Mouse (Mus musculus): ENCODE results near the gene Foxp2.

Foxp2 gene

DNA sequence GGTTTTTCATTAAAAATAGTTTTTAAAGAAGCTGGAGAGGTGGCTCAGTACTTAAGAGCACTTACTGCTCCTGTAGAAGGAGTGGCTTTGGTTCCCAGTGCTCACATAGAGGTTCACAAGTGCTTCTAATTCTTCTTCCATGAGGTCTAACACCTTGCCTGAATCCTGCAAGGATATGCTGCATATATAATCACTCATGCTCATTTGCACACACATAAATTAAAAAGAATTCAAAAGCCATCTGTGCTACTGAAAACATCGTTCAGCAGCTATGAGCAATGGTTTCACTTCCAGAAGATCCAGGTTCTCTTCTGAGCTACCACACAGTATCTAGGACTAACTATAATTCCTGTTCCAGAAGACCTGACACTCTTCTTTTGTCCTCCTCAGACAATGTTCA, 200.4 kb downstream of the Foxp2 start:
- peak; percentile 29 for DNase-seq (ENCODE audit: low read depth, low spot score)

DNA sequence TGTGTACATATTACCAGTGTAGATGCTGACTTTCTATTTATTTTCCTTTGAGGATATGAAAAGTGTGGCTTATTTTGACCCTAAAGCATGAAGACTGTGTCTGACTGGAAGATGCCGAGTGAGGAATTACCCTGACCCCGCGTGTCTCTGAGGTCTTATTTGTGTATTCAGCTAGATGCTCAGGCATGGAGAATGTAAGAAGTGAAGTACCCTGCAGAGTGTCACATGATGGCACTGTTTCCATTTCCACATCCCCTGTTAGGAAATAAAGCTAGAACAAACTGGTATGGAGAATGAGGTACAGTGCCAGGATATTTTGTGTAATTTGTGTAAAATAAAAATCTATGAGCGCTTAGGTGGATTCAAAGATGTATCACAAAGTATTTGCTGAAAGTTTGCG, 219.8 kb downstream of the Foxp2 start:
- DNase-seq (ENCODE audit: low read depth, low spot score) = no peak

DNA sequence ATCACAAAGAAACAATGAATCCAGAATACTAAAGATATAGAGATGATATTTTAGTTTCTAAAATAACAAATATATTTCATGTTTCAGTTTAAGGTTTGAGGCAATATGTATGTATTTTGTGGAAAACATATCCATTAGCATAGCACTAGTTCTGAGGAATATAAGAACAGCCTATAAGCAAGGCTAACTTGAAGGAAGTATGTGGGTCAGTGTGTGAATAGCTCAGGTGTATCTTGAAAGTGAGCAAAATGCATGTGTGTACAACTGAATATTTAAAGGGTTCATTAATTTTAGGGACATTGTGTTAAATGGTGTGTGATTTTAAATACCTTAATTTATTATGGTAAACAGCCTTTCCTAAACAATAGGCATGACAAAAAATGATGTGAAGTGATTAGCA, 220.2 kb downstream of the Foxp2 start:
- no peak for DNase-seq (ENCODE audit: low read depth, low spot score)

DNA sequence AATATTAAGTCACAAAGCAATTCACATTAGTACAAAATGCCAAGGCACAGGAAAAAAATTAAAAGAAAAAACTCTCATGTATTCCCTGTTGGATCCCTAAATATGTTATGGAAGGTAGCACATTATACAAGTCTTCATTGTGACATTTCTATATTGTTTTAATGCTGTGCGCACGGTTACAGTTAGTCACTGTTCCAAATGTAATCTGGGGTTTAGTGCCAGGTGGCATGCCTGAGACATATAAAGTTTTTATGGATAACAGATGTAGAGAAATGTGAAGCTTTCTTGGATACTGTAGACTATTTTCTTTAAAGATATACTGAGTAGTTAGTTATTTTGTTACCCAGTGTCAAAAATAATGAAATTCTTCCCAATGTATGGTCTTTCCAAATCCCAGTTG, 229.0 kb downstream of the Foxp2 start:
- no peak for DNase-seq (ENCODE audit: low read depth, low spot score)

DNA sequence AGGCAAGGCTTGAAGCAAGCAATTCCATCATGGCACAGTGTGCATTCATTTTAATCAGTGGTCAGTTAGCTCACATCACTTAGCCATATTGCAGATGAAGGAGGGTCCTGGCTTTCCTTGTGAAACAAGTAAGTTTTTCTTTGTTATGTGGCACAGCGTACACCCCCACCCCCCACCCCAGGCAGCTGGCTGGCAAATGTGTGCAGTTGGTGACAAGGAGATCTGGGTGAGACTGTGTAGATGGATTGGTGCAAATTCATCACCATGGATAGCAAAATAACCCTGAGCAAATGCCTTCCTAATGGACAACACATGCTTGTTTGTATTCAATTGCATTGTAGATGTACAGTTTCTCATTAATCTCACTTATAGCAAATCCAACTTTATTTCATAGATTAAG, 240.9 kb downstream of the Foxp2 start:
- DNase-seq (ENCODE audit: low read depth, low spot score) = no peak

DNA sequence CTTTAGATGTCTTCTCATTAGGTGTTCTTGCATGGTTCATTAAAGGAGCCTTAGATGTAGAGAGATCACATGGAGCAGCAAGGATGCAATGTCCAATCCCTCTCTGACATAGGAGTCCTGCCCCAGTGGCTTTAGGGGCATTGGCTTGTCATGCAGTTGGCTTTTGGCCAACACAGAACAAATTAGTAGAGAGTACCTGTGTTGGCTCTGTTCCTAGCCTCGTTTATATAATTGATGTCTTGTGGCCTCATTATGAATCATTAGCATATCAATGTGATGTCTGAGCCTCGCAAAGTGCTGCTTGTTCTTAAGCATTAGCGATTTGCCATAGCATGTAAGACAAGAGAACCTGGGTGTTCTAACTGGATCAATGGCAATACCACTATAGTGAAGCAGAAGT, 250.5 kb downstream of the Foxp2 start:
- no peak for DNase-seq (ENCODE audit: low read depth, low spot score)

DNA sequence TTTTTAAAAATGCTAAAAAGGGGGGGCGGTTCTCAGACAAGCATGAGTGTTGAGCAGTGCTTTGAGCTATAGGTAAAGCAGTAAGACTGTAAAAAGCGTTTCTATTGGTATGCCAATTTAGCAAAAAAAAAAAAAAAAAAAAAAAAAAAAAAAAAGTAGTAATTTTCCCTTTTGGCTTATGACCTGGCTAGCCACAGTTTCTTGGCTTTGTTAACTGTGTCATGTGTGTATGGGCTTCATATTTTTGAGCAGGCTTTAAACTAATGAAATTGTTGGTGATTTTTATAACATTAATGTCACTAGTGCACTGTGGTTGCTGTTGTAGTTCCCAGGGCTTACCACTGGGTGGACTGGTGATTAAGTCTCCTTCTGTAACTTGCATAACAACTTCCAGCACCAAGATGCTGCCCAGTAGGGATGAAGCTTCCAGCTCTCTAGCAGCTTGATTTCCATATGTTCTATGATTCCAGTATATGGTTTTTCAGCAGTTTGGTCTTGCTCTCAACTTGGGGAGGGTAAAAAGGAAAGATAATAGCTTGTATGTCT, 262.4 kb downstream of the Foxp2 start:
- no peak for DNase-seq (ENCODE audit: low read depth, low spot score)

DNA sequence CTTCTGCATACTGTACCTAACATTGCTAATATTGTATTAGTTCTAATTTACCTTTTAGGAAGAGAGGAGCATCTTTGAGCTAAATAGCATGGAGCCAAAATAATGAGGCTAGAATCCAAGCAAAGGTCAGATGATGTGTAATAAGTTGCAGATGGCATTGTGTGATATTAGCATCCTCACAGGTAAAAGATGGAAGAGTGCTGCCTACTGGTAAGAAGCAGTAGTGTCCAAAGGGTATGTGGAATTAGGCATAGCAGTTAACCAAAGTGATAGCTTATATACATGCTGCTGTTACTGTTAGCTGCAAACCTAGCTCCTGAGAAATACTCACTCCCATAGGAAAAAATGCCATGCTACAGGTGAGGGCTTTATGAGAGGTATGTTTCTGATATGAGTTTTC, 275.6 kb downstream of the Foxp2 start:
- no peak for DNase-seq (ENCODE audit: low read depth, low spot score)

DNA sequence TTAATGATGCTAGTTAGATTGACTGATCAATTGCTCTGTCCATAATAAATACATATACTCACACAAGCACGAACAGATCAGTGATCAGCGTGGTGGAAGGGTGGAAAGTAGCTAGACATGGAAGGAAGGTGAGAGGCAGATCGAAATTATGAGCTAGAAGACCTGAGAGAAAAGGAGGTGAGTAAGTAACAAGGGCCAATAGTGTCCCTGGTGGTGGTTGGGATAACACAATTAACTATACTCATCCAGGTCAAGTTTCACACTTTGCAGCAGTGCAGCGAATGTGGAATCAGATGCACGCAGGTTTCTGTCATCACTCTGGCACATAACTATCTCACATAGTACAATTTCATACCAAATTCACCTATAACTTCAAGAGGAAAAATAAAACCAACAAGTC, 291.7 kb downstream of the Foxp2 start:
- DNase-seq (ENCODE audit: low read depth, low spot score) = no peak

DNA sequence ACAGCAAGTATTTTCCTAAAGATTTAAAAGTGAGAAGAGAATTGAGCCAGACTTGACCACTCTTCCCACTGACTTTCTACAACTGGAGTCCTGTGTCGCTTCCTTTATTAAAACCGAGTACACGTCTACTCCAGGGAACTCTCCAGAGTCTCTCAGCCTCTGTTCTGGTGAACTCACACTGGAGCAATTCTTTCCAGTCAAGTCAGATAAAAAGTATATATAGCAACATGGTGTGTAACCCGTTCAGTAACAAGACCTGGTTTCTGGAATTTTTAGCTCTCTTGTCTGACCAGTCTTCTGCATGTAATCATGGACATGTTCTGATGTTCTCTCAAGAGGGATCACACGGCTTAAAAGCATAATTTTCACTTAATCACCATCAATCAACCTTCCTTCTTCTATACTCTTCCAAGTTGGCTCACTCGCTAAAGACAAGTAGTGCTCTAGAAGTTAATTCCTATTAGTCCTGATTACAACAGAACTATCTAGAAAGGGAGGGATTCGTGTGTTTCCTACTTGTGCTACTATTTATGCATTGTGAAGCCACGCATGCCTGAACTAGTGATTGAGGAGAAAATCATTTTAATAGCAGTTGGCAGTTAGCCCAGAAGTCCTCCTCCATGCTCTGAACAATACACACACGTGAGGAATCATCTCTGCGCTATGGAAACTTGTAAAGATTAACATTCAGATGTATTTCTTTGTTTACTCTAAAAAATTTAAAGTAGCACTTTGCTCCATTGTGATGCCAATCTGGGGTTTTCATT, 341.2 kb downstream of the Foxp2 start:
- DNase-seq (ENCODE audit: low read depth, low spot score) = no peak

DNA sequence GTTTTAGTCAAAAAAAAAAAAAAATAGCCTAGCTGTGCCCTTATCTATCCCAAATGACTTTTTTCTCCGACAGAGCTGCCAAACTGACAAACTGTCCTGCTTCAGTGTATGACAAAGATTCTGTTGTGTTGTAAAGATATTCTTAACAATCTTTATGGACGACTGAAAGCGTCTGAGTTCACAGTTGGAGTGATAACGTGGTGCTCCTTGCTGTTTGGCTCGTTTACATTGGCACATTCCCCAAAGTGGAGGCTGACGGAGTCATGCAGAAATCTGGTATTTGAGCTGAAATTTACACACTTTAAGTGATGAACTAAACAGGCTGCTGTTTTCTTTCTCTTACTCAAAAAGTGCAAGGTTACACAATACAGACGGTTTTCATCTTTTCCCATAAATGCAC, 356.2 kb downstream of the Foxp2 start:
- DNase-seq (ENCODE audit: low read depth, low spot score) = peak; percentile 6

DNA sequence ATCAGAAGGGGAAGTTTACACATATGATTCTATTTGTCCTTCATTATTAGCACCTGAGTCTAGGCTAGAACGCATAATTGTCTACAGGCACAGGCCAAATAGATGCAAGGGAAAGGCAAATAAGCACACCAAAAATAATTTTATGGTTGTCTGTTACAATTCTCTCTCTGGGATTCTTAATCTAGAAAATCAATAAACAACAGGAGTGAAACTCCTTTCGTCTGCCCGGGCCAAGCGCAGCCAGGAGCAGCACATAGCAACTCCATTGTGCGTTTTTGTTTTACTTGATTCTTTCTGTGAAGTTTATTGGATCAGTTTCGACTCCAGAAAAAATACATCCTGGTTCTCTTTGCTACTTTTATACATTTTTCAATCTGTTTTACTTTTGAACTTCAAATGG, 356.7 kb downstream of the Foxp2 start:
- no peak for DNase-seq (ENCODE audit: low read depth, low spot score)

DNA sequence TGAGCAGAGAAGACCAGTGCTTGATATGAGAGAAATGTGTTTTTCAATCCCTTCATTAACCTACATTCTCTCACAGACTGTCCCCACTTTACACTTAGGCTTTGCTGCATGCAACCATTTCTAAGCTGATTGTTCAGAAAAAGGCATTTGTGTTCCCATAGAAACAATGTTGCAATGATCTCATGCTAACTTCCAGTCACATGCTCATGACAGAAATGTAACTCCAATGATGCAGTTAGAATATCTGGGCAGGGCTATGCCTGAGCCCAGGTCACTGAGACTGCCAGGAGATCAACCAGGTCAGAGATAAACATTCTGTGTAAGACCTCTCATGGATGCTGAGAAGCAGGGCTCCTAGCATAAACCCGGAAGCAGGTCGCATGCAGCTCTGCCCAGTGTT, 367.0 kb downstream of the Foxp2 start:
- DNase-seq (ENCODE audit: low read depth, low spot score) = no peak

DNA sequence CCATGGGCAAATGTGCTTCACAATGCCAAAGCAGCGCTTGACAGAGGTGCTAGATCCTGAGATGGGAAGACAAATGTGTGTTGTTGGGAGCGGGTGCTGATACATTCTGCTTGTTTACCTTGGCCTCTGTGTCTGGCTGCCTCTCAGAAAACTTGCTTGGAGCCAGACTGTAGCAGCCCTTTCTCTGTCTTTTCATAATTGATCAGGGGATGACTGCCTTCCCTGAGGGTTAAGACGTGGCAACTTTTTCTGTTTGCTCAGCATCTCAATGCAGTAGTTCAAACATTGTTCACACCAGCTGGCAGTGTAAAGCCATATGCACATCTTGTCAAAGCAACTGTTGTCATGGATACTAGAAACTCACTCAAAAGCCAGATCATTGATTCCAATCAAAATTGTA, 384.1 kb downstream of the Foxp2 start:
- DNase-seq (ENCODE audit: low read depth, low spot score) = no peak

DNA sequence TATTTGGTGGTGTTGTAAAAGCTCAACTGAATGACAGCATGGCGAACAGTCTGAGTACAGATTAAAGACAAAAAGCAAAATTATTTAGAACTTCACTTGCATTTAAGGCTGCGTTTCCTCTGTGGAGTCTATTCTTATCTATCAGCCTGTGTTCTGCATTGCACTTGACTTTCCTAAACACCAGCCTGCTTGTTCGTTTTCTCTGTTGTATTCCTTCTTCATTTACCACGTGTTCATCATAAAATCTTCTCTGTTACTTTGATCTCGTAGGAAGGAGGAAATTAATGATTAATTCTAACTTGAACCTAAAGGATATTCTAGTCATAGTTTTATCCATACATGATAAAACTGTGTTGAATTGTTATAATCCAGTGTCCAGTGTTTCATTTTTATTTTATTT, 392.9 kb downstream of the Foxp2 start:
- DNase-seq (ENCODE audit: low read depth, low spot score) = no peak

DNA sequence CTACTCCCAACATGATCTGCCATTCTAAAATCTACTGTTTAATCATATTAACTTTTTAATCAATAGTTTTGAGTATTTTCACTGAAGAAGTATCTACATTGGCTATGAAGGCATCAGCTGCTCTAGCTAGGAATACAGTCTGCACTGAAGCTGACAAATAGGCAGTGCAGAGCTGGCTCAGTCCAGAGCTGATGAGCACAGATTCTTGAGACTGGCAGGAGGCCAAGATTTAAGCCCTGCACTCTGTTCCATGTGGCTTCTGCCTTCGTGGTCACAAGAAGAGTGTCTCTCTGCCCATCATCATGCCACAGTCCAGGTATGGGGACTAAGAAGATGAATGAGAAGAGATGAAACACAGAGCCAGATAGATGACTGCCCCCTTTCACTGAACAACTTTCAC, 398.1 kb downstream of the Foxp2 start:
- DNase-seq (ENCODE audit: low read depth, low spot score) = no peak

DNA sequence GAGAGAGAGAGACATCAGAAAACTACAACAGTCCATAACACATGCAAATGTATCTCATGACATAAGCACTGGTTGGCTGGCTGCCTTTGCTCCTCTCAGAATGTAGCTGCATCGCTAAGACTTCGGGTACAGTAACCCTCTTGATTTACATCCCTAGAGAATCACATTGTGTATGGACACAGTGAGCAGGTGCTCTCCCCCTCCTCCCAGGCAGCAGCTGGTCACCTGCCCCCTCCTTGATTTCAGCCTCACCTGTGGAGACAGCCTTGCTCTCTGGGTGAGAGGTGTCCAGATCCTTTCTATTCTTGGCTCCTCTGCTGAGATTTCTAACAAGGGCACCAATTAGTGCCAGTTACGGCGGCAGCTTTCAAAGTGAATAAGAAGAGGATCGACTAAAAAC, 409.5 kb downstream of the Foxp2 start:
- no peak for DNase-seq (ENCODE audit: low read depth, low spot score)

DNA sequence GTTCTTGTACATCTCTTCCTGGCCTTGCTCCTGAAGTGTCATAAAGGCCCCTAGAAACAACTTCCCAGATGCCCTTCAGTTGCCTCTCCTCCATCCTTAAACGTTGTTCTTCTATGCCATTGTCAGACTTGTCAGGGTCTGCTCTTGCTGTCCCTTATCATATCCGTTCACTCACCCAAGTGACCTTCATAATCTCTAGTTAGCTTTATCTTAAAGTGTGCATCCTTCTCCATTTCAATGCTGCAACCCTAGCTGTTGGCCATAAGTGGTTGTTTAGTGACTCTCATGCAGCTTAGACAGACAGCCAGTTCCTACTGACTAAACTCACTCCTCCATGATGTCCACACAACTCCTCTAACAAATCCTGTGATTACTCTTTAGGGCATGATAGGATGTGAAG, 415.8 kb downstream of the Foxp2 start:
- DNase-seq (ENCODE audit: low read depth, low spot score) = no peak

DNA sequence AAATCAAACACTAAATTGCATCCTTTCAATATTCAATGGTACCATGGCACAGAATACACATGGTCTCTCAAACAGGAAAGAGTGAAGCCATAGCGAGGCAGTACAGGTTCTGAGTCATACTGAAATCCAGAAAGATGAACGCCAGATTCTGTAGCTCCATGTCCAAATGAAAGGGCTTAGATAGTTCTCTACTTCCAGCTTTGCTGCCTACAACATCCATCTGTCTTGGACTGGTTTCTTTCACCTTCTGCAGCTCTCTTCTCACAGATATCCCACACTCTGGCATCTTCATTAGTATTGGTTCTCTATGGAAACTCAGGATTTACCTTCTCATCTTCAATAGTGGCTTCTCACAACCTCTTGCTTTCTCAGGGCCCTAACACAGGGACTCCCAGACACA, 417.2 kb downstream of the Foxp2 start:
- peak; percentile 38 for DNase-seq (ENCODE audit: low read depth, low spot score)

DNA sequence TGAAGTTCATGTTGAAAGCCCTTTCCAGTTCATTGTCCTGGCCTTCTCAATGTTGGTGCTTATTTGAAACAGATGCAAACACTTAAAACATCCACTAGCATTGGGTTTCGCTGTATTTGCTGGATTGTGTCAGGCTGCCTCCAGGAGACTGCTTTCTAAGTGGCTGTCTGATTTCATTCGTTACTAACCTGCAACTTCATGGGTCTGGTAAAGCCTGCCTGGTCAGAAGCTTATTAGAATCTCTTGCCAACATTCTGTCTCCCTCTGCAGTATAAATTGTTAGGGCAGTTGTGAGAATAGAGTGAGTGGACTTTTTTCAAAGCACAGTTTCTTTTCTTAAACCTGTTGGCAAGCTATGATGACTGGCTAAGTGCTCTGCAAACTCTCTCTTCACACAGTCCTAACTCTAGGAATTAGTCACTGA, 420.4 kb downstream of the Foxp2 start:
- no peak for DNase-seq (ENCODE audit: low read depth, low spot score)

DNA sequence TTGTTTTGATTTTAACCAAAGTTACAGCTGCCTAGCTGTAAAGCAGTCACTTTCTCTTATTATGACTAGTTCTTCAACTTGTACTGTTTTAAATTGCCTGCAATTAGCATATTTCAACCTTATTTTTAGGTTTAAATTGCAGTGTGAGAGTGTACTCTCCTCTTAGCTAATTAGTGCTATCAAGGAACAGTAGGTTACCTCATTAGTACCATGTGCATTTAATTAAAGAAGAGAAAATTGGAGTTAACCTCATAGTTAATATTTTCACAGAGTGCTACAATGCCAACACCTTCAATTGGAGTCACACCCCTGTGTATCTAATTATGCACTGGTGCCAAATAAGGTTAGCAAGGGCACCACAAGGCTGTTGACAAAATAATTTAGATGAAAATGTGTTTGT, 421.9 kb downstream of the Foxp2 start:
- DNase-seq (ENCODE audit: low read depth, low spot score) = no peak

DNA sequence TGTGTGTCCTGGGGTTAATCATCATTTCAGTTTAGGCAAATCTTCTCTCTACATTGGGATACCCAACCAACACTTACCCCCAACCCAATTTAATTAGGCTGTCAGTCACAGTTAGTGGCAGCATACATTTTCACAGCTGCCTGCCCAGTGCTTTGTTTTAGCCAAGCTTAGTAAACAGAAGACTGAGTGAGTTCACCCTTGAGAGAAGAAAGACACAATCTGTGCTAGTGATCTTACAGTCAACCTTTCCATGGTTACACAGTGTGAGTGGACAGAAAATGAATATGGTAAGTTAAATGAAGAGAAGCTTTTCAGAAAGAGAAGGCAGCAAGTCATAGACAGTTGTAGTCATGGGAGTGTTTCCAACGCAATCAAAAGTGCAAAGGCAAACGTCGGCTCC, 446.6 kb downstream of the Foxp2 start:
- no peak for DNase-seq (ENCODE audit: low read depth, low spot score)

DNA sequence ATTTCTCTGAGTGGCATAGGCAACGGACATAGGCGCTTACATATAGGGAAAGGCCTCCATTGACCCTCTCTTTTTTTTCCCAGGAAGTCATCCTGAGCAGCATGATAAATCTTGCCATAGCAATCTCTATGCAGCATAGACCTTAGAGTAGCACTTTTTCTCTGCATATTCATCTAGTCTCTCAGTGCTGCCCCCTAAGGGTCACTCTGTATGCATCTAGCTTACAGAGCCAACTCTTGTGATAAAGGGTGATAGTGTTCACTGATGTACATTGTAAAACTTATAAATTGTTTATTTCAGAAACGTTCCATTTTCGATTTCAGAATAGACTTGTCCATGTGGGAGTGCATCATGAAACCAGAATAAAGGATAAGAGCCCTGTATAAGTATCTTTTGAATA, 454.7 kb downstream of the Foxp2 start:
- DNase-seq (ENCODE audit: low read depth, low spot score) = no peak

DNA sequence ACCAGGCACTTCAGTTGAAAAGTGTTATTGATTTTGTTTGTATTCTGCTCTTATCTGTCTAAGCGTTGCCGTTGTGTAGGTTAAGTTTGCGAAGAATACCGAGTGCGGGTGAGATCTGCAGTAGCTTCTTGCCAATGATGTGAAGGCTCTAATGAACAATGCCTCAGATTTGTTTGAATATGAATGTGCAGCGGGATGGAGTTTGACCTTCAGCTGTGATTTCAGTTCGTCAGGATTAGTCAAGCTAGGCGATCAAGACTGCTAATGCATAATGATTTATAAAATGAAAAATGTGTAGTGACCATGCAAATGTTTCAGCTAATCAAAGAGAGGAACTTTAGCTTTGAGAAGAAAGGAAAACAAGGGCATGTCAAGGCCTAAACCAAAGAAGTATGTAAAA, 469.1 kb downstream of the Foxp2 start:
- no peak for DNase-seq (ENCODE audit: low read depth, low spot score)

Data from telencephalon, adult 2 months (tissue).